Mouse (Mus musculus) CH12.LX (cell line): ENCODE measurements at regions not wholly inside any gene's neighbourhood (a gene's known extent, or its start where the extent isn't known, plus 50 kb on each side); places are given as distances from the start of the nearest gene placed in this dataset.

Experiments used
- DNase-seq: peaks from one replicate; pipeline ENCODE4 v3.0.0-alpha.2; 2013; ENCODE audit errors: extremely low read depth
- H3K27ac ChIP-seq: 2 replicates; pipeline ENCODE4 v1.5.1; 2012; ENCODE audit warnings: low read depth, mild to moderate bottlenecking, control low read depth, moderate library complexity; ENCODE audit not compliant: insufficient read depth
- H3K27me3 ChIP-seq: replicated peaks from 2 replicates; pipeline ENCODE3; 2012; ENCODE audit warnings: inconsistent platforms
- H3K36me3 ChIP-seq, 2 experiments: replicated peaks in 1 of 2; 2 replicates each; pipeline versions ENCODE3 to v1.6.1; 2012; ENCODE audit warnings: inconsistent platforms in 1 of 2, low read length in 1 of 2, mild to moderate bottlenecking in 1 of 2, mixed read lengths in 1 of 2, moderate library complexity in 1 of 2; ENCODE audit not compliant: control insufficient read depth in 1 of 2, insufficient read depth in 1 of 2
- H3K4me1 ChIP-seq, 2 experiments: 2 replicates each; pipeline ENCODE4 v1.6.1; 2012; ENCODE audit warnings: inconsistent platforms in 1 of 2, moderate library complexity in 1 of 2; ENCODE audit not compliant: insufficient read depth in 2 of 2, control insufficient read depth in 1 of 2
- H3K4me2 ChIP-seq: 2 replicates; pipeline ENCODE4 v1.6.1; 2012; ENCODE audit warnings: low read depth, mild to moderate bottlenecking, control low read depth; ENCODE audit not compliant: poor library complexity, insufficient read depth, severe bottlenecking
- H3K4me3 ChIP-seq, 3 experiments: fragments of 150-350 bp in 1 of 3; sonication (generic) in 1 of 3; replicated peaks in 1 of 3; 2 replicates each; pipeline versions ENCODE3 to v1.5.1; 2011 to 2012; ENCODE audit warnings: low read depth in 2 of 3, low read length in 2 of 3, mild to moderate bottlenecking in 2 of 3, moderate library complexity in 2 of 3, control low read depth in 1 of 3, improper control_type of control experiment in 1 of 3, inconsistent platforms in 1 of 3, mixed read lengths in 1 of 3; ENCODE audit not compliant: poor library complexity in 1 of 3
- H3K79me2 ChIP-seq: replicated peaks from 2 replicates; pipeline ENCODE4 v1.6.1; 2012; ENCODE audit warnings: mild to moderate bottlenecking, moderate library complexity; ENCODE audit not compliant: control insufficient read depth, poor library complexity, insufficient read depth, severe bottlenecking; ENCODE audit errors: extremely low read depth
- H3K9ac ChIP-seq: 2 replicates; pipeline ENCODE4 v1.6.1; 2012; ENCODE audit warnings: low read depth, mild to moderate bottlenecking, control low read depth, moderate library complexity; ENCODE audit not compliant: insufficient read depth
- H3K9me3 ChIP-seq: replicated peaks from 2 replicates; pipeline ENCODE3; 2012; ENCODE audit warnings: low read length, inconsistent platforms, mixed read lengths
- BHLHE40 ChIP-seq: IDR thresholded peaks from 2 replicates; pipeline ENCODE4 v1.6.1; 2011; ENCODE audit warnings: mild to moderate bottlenecking, low read depth, low read length, improper control_type of control experiment
- CHD1 ChIP-seq: IDR thresholded peaks from 2 replicates; pipeline ENCODE4 v1.6.1; 2012; ENCODE audit warnings: low read depth, low read length, improper control_type of control experiment, inconsistent platforms
- CHD2 ChIP-seq: IDR thresholded peaks from 2 replicates; pipeline ENCODE4 v1.6.1; 2011; ENCODE audit warnings: low read length, improper control_type of control experiment
- E2F4 ChIP-seq: IDR thresholded peaks from 2 replicates; pipeline ENCODE4 v1.6.1; 2011; ENCODE audit warnings: low read depth, low read length, improper control_type of control experiment; ENCODE audit not compliant: insufficient replicate concordance
- EP300 ChIP-seq: IDR thresholded peaks from 2 replicates; pipeline ENCODE4 v1.6.1; 2011; ENCODE audit warnings: low read length, improper control_type of control experiment
- HCFC1 ChIP-seq: IDR thresholded peaks from 2 replicates; pipeline ENCODE4 v1.6.1; 2012; ENCODE audit warnings: low read depth, mild to moderate bottlenecking, inconsistent platforms, low read length, improper control_type of control experiment
- IRF4 ChIP-seq: IDR thresholded peaks from 2 replicates; pipeline ENCODE4 v1.6.1; 2014; ENCODE audit warnings: low read depth, mild to moderate bottlenecking, inconsistent platforms, low read length, improper control_type of control experiment
- JUN ChIP-seq: IDR thresholded peaks from 2 replicates; pipeline ENCODE4 v1.6.1; 2011; ENCODE audit warnings: low read depth, mild to moderate bottlenecking, low read length, improper control_type of control experiment, moderate library complexity; ENCODE audit not compliant: insufficient read depth
- JUND ChIP-seq: conservative IDR thresholded peaks from 2 replicates; pipeline ENCODE4 v1.6.1; 2011; ENCODE audit warnings: low read depth, low read length, improper control_type of control experiment
- KAT2A ChIP-seq: IDR thresholded peaks from 2 replicates; pipeline ENCODE4 v1.6.1; 2012; ENCODE audit warnings: low read length, improper control_type of control experiment, inconsistent platforms; ENCODE audit not compliant: insufficient replicate concordance
- MAFK ChIP-seq: IDR thresholded peaks from 2 replicates; pipeline ENCODE4 v1.6.1; 2011; ENCODE audit warnings: low read length, improper control_type of control experiment; ENCODE audit not compliant: insufficient replicate concordance
- MAZ ChIP-seq: IDR thresholded peaks from 2 replicates; pipeline ENCODE4 v1.6.1; 2012; ENCODE audit warnings: low read depth, mild to moderate bottlenecking, inconsistent platforms, low read length, improper control_type of control experiment, moderate library complexity
- MEF2A ChIP-seq: IDR thresholded peaks from 2 replicates; pipeline ENCODE4 v1.6.1; 2014; ENCODE audit warnings: low read depth, mild to moderate bottlenecking, inconsistent platforms, low read length, improper control_type of control experiment, borderline replicate concordance
- MXI1 ChIP-seq: IDR thresholded peaks from 2 replicates; pipeline ENCODE4 v1.6.1; 2011; ENCODE audit warnings: mild to moderate bottlenecking, low read depth, low read length, improper control_type of control experiment
- NELFE ChIP-seq: IDR thresholded peaks from 2 replicates; pipeline ENCODE4 v1.6.1; 2011; ENCODE audit warnings: low read depth, low read length, improper control_type of control experiment
- NRF1 ChIP-seq: IDR thresholded peaks from 2 replicates; pipeline ENCODE4 v1.6.1; 2014; ENCODE audit warnings: low read depth, mild to moderate bottlenecking, inconsistent platforms, low read length, improper control_type of control experiment, moderate library complexity
- POLR2A ChIP-seq: IDR thresholded peaks from 2 replicates; pipeline ENCODE4 v1.6.1; 2011; ENCODE audit warnings: low read depth, mild to moderate bottlenecking, improper control_type of control experiment, low read length
- POLR2AphosphoS2 ChIP-seq: IDR thresholded peaks from 2 replicates; pipeline ENCODE4 v1.6.1; 2011; ENCODE audit warnings: low read depth, low read length, improper control_type of control experiment
- RAD21 ChIP-seq: IDR thresholded peaks from 2 replicates; pipeline ENCODE4 v1.6.1; 2011; ENCODE audit warnings: low read depth, mild to moderate bottlenecking, low read length, improper control_type of control experiment, moderate library complexity
- RCOR1 ChIP-seq: conservative IDR thresholded peaks from 2 replicates; pipeline ENCODE4 v1.6.1; 2012; ENCODE audit warnings: low read depth, mild to moderate bottlenecking, inconsistent platforms, low read length, improper control_type of control experiment
- SMC3 ChIP-seq: IDR thresholded peaks from 2 replicates; pipeline ENCODE4 v1.6.1; 2011; ENCODE audit warnings: low read depth, low read length, improper control_type of control experiment
- TCF12 ChIP-seq: IDR thresholded peaks from 2 replicates; pipeline ENCODE4 v1.6.1; 2014; ENCODE audit warnings: low read depth, mild to moderate bottlenecking, inconsistent platforms, low read length, improper control_type of control experiment
- UBTF ChIP-seq: IDR thresholded peaks from 2 replicates; pipeline ENCODE4 v1.6.1; 2012; ENCODE audit warnings: low read depth, mild to moderate bottlenecking, inconsistent platforms, low read length, improper control_type of control experiment, moderate library complexity
- USF1 ChIP-seq: IDR thresholded peaks from 2 replicates; pipeline ENCODE4 v1.6.1; 2014; ENCODE audit warnings: low read depth, mild to moderate bottlenecking, inconsistent platforms, low read length, improper control_type of control experiment
- USF2 ChIP-seq: conservative IDR thresholded peaks from 2 replicates; pipeline ENCODE4 v1.6.1; 2011; ENCODE audit warnings: low read depth, low read length, improper control_type of control experiment
- ZC3H11A ChIP-seq: IDR thresholded peaks from 2 replicates; pipeline ENCODE4 v1.6.1; 2012; ENCODE audit warnings: low read depth, mild to moderate bottlenecking, inconsistent platforms, low read length, improper control_type of control experiment
- ZNF384 ChIP-seq: IDR thresholded peaks from 2 replicates; pipeline ENCODE4 v1.6.1; 2012; ENCODE audit warnings: low read depth, low read length, improper control_type of control experiment, inconsistent platforms
- dilution Hi-C: fragments of 300-500 bp; cut with MboI; formaldehyde crosslinking; loops from 2 replicates; pipeline ENCODE4 v1.14.3; 2020; ENCODE audit warnings: low sequenced_read_pairs; ENCODE audit not compliant: extremely low pct_unique_long_range_greater_than_20kb, extremely low pct_ligation_motif_present
- in situ Hi-C: fragments of 300-500 bp; cut with MboI; formaldehyde crosslinking; loops from 3 replicates; pipeline ENCODE4 v1.14.3; 2019; ENCODE audit warnings: low sequenced_read_pairs, low pct_ligation_motif_present, low pct_unique_long_range_greater_than_20kb, mixed read lengths

DNA sequence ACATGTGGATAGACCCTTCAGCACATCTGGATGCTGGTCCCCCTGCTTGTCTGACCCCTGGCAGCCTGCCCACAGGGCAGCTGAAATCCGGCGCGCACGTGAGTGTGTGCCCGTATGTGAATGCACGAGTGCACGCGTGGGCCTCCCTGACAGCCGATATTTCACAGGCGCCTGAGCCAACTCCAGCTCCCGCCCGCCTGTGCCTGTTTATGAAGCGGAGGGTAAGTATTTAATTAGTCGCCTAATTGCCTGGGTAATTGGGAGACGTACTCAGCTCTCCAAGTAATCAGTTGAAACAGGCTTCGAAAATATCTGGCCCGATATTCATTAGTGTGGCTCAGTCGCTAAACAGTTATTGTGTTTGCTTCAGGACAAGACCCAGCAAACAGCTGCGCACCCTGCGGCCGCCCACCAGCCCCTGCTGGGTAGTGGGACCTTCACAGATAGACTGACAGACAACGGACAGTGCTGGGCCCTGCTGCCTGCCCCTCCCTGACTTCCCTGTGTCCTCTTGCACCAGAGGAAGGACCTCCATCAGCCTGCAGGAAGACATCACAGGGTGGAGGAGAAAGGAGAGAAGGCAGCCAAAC, 82.7 kb downstream of the Uncx start:
- no peak for TF ChIP-seq E2F4
- in situ Hi-C loops: no loop called here
- Histone ChIP-seq H3K27ac (no peak overlapping the region), H3K9ac (no peak overlapping the region), H3K4me1 (no peaks in the 10 kb centered on the region), H3K4me3 (no peak overlapping the region), H3K36me3 (no peaks in the 10 kb centered on the region), H3K9me3 (peaks cover 11% of the 10 kb centered on the region), H3K79me2 (no peaks in the 10 kb centered on the region), H3K4me2 (no peak overlapping the region), H3K27me3 (peaks cover 74% of the 10 kb centered on the region)
- dilution Hi-C loops: no loop called here
- DNase-seq: no peak

DNA sequence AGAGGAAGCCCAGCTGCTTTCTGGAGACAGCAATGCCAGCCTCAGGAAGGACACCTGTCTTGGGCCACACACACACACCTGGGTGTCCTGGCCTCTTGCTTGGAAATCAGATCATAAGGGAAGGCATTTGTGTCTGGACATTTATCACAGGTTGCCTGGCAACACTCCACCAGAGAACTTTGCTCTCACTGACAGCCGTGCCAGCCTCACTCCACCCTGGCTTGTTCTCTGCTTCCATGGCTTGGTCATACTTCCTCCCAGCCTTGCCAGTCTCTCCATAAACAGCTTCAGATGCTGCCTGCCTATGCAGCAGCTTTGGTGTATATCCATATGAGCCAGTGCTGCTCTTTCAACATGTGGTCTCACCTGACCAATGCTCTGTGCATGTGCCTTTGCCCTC, 84.3 kb downstream of the Uncx start:
- Histone ChIP-seq H3K9ac (no peak overlapping the region), H3K27ac (no peak overlapping the region), H3K9me3 (peaks cover 11% of the 10 kb centered on the region)
- no peak for TF ChIP-seq KAT2A
- TF ChIP-seq JUND: no peak
- no peak for TF ChIP-seq MEF2A
- TF ChIP-seq BHLHE40: no peak
- TF ChIP-seq MAFK: no peak
- TF ChIP-seq HCFC1: no peak
- TF ChIP-seq ZC3H11A: no peak
- TF ChIP-seq USF2: no peak
- TF ChIP-seq, all 38 proteins: peak for 0
- DNase-seq: no peak
- in situ Hi-C loops (no loop called here), dilution Hi-C loops (no loop called here)
- H3K4me1 ChIP-seq: no peaks in the 10 kb centered on the region
- H3K36me3 ChIP-seq: no peaks in the 10 kb centered on the region
- peaks cover 77% of the 10 kb centered on the region for H3K27me3 ChIP-seq
- no peak overlapping the region for H3K4me2 ChIP-seq
- no peak overlapping the region for H3K4me3 ChIP-seq
- no peaks in the 10 kb centered on the region for H3K79me2 ChIP-seq

DNA sequence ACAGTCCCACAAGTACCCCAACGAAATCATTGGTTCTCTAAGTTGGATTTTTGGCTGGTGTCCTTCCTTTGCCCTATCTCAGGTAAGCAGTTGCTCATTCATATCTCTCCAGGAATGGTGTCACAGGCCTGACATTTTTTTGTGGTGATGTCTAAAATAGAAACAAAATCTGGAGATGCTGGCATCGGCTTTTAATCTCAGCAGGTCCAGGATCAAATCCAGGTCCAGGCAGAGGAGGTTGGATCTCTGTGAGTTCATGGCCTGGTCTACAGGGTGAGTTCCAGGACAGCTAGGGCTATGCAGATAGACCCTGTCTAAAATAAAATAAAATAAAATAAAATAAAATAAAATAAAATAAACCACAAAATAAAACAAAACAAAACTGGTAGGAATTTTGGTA, 93.7 kb downstream of the Uncx start:
- DNase-seq: no peak
- H3K79me2 ChIP-seq: no peaks in the 10 kb centered on the region
- H3K9ac ChIP-seq: no peak overlapping the region
- H3K36me3 ChIP-seq: no peaks in the 10 kb centered on the region
- no peak overlapping the region for H3K4me2 ChIP-seq
- peaks cover 8% of the 10 kb centered on the region for H3K9me3 ChIP-seq
- no peaks in the 10 kb centered on the region for H3K4me1 ChIP-seq
- dilution Hi-C loops: no loop called here
- in situ Hi-C loops: no loop called here
- no peak for TF ChIP-seq MXI1
- no peak for TF ChIP-seq POLR2A
- no peak for TF ChIP-seq POLR2AphosphoS2
- no peak for TF ChIP-seq CHD2
- TF ChIP-seq USF1: no peak
- no peak for TF ChIP-seq ZC3H11A
- TF ChIP-seq RCOR1: no peak
- TF ChIP-seq NRF1: no peak
- no peak for TF ChIP-seq TCF12
- TF ChIP-seq JUN: no peak
- no peak for TF ChIP-seq UBTF
- no peak for TF ChIP-seq RAD21
- no peak for TF ChIP-seq CHD1
- TF ChIP-seq IRF4: no peak
- no peak for TF ChIP-seq ZNF384
- no peak for TF ChIP-seq MAZ
- TF ChIP-seq SMC3: no peak
- TF ChIP-seq EP300: no peak
- no peak for TF ChIP-seq NELFE
- TF ChIP-seq, all 38 proteins: peak for 0
- Histone ChIP-seq H3K4me3 (no peak overlapping the region), H3K27ac (no peak overlapping the region), H3K27me3 (peaks cover 65% of the 10 kb centered on the region)
